Mouse (Mus musculus) bone marrow macrophage, adult 2 months (primary cell): ENCODE measurements around the gene Ttyh2. TPM values are rescaled to one million over a fixed set of nuclear protein-coding genes. Genes with fewer than 3 reads are reported as not detected.
"Not testable (repeated sequence)": the region's sequence is repeated elsewhere in the genome, so short reads cannot be mapped to it uniquely, and the experiment has no call there.

Experiments used
- H3K27ac ChIP-seq: 2 replicates; pipeline ENCODE4 v1.5.1; 2012; ENCODE audit warnings: low read depth, low read length; ENCODE audit not compliant: insufficient read depth
- H3K4me1 ChIP-seq: 2 replicates; pipeline ENCODE4 v1.6.1; 2012; ENCODE audit warnings: low read length; ENCODE audit not compliant: control insufficient read depth, insufficient read depth
- H3K4me3 ChIP-seq: 2 replicates; pipeline ENCODE4 v1.5.1; 2012; ENCODE audit warnings: mild to moderate bottlenecking, low read length, moderate library complexity; ENCODE audit not compliant: insufficient read depth
- CTCF ChIP-seq: IDR thresholded peaks from 2 replicates; pipeline ENCODE4 v1.5.1; 2012; ENCODE audit warnings: low read depth, mild to moderate bottlenecking, low read length, moderate library complexity
- POLR2A ChIP-seq: IDR thresholded peaks from 2 replicates; pipeline ENCODE4 v1.6.1; 2012; ENCODE audit warnings: mild to moderate bottlenecking, low read depth, low read length, borderline replicate concordance
- polyA plus RNA-seq: library from polyadenylated mRNA; stranded (reverse); fragments of >200 nt; gene quantifications from 2 replicates; pipeline ENCODE4 v1.2.4, GENCODE M21; 2012; ENCODE audit not compliant: missing spikeins, insufficient read depth, insufficient read length

Gene Ttyh2
- polyA plus RNA-seq, 1 experiment, result 37.5 TPM

- no peak overlapping the region for H3K4me3 ChIP-seq
These were observed 18.1 kb upstream of the Ttyh2 start for GRCm38 (mm10) chr11:114656994-114657644.

DNA sequence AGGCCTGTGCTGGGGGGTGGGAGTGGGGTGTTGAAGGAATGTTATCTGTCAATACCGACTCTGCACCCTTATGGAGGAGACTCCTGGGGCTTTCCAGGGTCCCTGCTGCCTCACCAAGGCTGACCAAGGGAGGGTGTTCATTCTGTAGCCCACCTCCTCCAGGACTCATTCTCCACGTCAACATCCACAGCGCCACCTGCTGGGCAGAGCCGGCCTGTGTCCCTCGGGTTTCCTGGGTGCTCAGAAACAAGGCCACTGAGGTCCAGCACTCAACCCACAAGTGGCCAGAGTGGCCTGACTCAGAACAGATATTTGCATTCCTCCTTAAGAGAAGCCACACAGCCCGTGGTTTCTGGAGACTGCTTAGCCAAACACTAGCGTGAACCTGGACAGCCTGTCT lies 17.5 kb upstream of the Ttyh2 start:
- no peak overlapping the region for H3K27ac ChIP-seq
- TF ChIP-seq CTCF, result peak; percentile 81
- TF ChIP-seq POLR2A, result no peak
- no peak overlapping the region for H3K4me3 ChIP-seq
- H3K4me1 ChIP-seq, result peaks cover 31% of the 10 kb centered on the region

More at GRCm38 (mm10) chr11:114656994-114657644, 18.1 kb upstream of the Ttyh2 start:
- TF ChIP-seq CTCF (no peak), POLR2A (no peak)
- no peak overlapping the region for H3K27ac ChIP-seq
- H3K4me1 ChIP-seq, result peaks cover 35% of the 10 kb centered on the region

DNA sequence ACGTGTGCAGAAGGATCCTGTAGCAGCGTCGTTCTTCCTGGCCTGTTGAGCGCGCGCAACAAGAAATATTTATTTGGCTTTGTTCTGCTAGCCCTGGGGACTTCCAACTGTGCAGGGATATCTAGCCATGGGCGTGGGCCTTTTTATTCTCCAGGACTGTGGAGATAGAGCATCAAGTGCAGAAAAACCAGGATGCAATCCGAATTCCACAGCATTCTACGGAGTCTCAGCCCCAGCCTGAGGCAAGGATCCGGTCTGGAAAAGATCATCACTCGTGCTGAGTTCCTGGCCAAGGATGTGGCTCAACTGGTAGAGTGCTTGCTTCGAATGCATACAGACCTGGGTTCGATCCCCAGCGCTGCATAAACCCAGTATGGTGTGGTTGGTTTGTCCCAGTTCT lies 13.1 kb upstream of the Ttyh2 start:
- Histone ChIP-seq H3K4me1 (peaks cover 3% of the 10 kb centered on the region; the same call in 1 of the 2 replicates), H3K27ac (no peak overlapping the region), H3K4me3 (no peak overlapping the region)
- TF ChIP-seq CTCF (no peak), POLR2A (no peak)

DNA sequence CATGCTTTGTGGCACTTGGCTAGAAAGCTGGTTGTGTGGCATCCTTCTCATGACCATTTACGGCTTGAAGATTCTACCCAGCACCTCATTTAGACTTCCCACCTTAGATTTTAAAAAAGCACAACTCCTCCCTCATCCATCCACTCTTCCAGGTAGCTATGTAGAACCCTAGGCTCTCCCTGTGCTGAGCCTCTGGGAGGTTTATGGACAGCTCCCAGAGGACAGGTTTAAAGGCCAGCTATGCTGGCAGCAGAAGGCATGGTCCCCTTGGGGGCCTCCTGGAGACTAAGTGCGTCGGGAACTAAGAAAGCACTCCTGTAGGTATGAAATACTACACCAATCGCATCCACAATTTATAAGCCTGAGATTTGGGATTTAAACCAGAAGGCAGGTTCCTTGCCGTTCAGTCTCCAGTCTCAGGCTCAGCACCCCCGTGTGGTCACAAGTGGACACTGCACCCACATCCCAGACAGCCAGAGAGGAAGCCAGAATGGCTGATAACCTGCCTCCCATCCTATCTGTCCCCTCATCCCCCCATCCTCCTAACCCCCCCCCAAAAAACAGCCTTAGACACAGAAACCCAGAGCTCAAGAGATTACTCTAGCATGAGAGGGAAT lies 12.4 kb upstream of the Ttyh2 start:
- H3K27ac ChIP-seq, result no peak overlapping the region
- peaks cover 3% of the 10 kb centered on the region; the same call in 1 of the 2 replicates for H3K4me1 ChIP-seq
- no peak overlapping the region for H3K4me3 ChIP-seq
- TF ChIP-seq CTCF (peak; percentile 86), POLR2A (no peak)

DNA sequence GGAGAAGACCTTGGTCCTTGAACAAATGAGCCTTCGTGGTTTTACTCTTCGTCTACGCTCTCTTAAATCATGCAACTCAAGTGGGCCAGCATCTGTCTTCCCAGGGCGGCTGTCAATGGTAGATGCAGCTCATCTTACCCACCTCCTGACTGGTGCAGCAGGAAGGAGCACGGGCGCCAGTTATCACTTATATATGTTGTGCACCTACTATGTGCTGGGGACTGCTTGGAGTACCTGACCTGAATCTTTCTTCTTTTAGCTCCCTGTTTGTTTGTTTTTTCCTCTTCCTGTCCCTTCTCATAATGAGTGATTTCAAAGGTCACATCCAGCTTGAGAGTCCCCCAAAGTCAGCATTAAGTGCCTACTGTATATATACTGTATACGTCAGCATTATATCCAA lies 11.1 kb upstream of the Ttyh2 start:
- Histone ChIP-seq H3K4me3 (no peak overlapping the region), H3K4me1 (peaks cover 3% of the 10 kb centered on the region; the same call in 1 of the 2 replicates), H3K27ac (no peak overlapping the region)
- TF ChIP-seq CTCF (no peak), POLR2A (no peak)

GRCm38 (mm10) chr11:114665463-114665862 lies 9.8 kb upstream of the Ttyh2 start:
- Histone ChIP-seq H3K27ac (no peak overlapping the region), H3K4me3 (no peak overlapping the region), H3K4me1 (peaks cover 5% of the 10 kb centered on the region; the same call in 1 of the 2 replicates)
- TF ChIP-seq CTCF (no peak), POLR2A (no peak)

GRCm38 (mm10) chr11:114666786-114667185 lies 8.4 kb upstream of the Ttyh2 start:
- TF ChIP-seq POLR2A, result no peak
- no peak for TF ChIP-seq CTCF
- no peak overlapping the region for H3K27ac ChIP-seq
- H3K4me1 ChIP-seq, result peaks cover 12% of the 10 kb centered on the region
- no peak overlapping the region for H3K4me3 ChIP-seq

DNA sequence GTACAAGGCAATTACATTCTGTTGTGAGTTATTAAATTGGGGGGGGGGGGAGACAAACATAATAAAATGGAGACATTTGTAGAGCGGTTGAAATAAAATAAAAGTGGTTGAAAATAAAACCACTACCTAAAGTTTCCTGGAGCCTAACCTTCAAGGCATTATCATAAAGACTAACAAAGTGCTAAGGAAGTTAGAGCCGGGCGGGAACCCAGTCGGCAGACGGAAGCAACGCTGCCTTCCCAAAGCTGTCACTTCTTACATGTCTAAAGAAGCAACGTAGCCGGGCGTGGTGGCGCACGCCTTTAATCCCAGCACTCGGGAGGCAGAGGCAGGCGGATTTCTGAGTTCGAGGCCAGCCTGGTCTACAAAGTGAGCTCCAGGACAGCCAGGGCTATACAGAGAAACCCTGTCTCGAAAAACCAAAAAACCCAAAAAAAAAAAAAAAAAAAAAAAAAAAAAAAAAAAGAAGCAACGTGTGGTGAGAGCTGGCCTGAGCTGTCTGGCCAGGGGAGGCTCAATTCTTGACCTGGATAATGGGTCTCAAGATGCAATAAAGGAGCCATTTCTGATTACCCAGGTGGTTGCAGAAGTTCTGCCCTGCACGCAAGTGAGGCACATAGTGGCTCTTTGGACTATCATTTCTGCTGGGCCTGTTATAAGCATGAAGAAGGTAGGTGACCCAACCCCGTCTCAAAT lies 7.8 kb upstream of the Ttyh2 start:
- no peak overlapping the region for H3K27ac ChIP-seq
- no peak overlapping the region for H3K4me3 ChIP-seq
- H3K4me1 ChIP-seq, result peaks cover 12% of the 10 kb centered on the region
- TF ChIP-seq POLR2A (no peak), CTCF (no peak)

GRCm38 (mm10) chr11:114667932-114668285 lies 7.3 kb upstream of the Ttyh2 start:
- TF ChIP-seq CTCF, result peak; percentile 36
- peaks cover 12% of the 10 kb centered on the region for H3K4me1 ChIP-seq
- not testable (repeated sequence) for H3K27ac ChIP-seq, H3K4me3 ChIP-seq

- peak within 1 kb of the TSS; percentile 74 for H3K4me3 ChIP-seq
- peaks cover 12% of the 10 kb centered on the region for H3K4me1 ChIP-seq
- peak within 1 kb of the TSS; percentile 76 for H3K27ac ChIP-seq
- TF ChIP-seq CTCF, result no peak; the same call in 1 of the 2 replicates
- TF ChIP-seq POLR2A, result 0 out of 2 replicates have a peak, but pooled peaks have one; percentile 29
These were observed 6.9 kb upstream of the Ttyh2 start, which contains the start of gene Rpl38 for GRCm38 (mm10) chr11:114668301-114668710. Gene Rpl38 (plus strand): TSS chr11:114668524.
